Mouse (Mus musculus) erythroblast, embryonic 14.5 days (primary cell): ENCODE data around the gene Gm21977. TPM values are rescaled to one million over a fixed set of nuclear protein-coding genes. Genes with fewer than 3 reads are reported as not detected.
"Not testable (repeated sequence)": the region's sequence is repeated elsewhere in the genome, so short reads cannot be mapped to it uniquely, and the experiment has no call there.

Experiments
- H3K27me3 ChIP-seq: 2 replicates; pipeline ENCODE4 v1.6.1; 2012; ENCODE audit warnings: inconsistent platforms; ENCODE audit not compliant: control insufficient read depth
- H3K36me3 ChIP-seq: 2 replicates; pipeline ENCODE4 v1.6.1; 2012; ENCODE audit warnings: mild to moderate bottlenecking, inconsistent platforms; ENCODE audit not compliant: control insufficient read depth
- H3K4me1 ChIP-seq: 2 replicates; pipeline ENCODE4 v1.6.1; 2012; ENCODE audit warnings: inconsistent platforms; ENCODE audit not compliant: control insufficient read depth
- H3K4me3 ChIP-seq: replicated peaks from 2 replicates; pipeline ENCODE3; 2012; ENCODE audit warnings: moderate library complexity, mild to moderate bottlenecking, inconsistent platforms
- H3K9me3 ChIP-seq: 2 replicates; pipeline ENCODE4 v1.6.1; 2012; ENCODE audit warnings: low read length, inconsistent platforms, mixed read lengths; ENCODE audit not compliant: control insufficient read depth
- polyA plus RNA-seq: library from polyadenylated mRNA; stranded (reverse); fragments of >175 nt; gene quantifications from 2 replicates; pipeline ENCODE4 v1.2.3, GENCODE M21; 2012

The Gm21977 gene
- not detected in 2 replicates for polyA plus RNA-seq

DNA sequence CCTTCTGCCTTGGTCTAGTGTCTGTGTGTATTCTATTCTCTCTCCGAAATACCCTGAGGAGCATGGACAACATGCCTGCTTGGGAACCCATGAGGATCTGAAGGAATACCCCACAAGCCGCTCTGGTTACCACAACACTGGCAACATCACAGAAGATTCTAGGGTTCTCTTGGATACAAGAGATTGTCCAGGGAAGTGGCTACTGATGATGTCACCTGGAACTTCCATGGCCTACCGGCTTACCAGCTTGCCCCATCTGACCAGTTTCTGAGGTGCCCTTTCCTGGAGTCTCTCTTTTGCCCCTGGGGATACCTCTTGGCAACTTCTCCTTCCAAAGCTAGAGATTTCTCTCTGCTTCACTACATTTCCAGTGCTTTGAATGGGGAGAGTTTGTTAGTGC lies at the start of gene Gm21977:
Gm21977 (minus strand) TSS at position 101 of the 400 bp plus-strand sequence.
- not testable (repeated sequence) for H3K36me3 ChIP-seq

More for the DNA sequence above, at the start of gene Gm21977:
- not testable (repeated sequence) for H3K4me1 ChIP-seq, H3K9me3 ChIP-seq, H3K4me3 ChIP-seq, H3K27me3 ChIP-seq

Other genes with a start within 250 kb of the Gm21977 start
- not detected in 2 replicates for gene Gm3633, start 211.6 kb downstream of the Gm21977 start, polyA plus RNA-seq
- gene Gm10378, start 197.5 kb downstream of the Gm21977 start, polyA plus RNA-seq: not detected in 2 replicates
- gene Gm3015, start 84.7 kb downstream of the Gm21977 start, polyA plus RNA-seq: not detected in 2 replicates
- gene Gm10377, start 55.5 kb downstream of the Gm21977 start, polyA plus RNA-seq: not detected in 2 replicates
- not detected in 2 replicates for gene Gm8082, start 140.1 kb upstream of the Gm21977 start, polyA plus RNA-seq
- gene Gm10376, start 162.2 kb upstream of the Gm21977 start, polyA plus RNA-seq: not detected in 2 replicates
- not detected in 2 replicates for gene Gm8094, start 223.2 kb upstream of the Gm21977 start, polyA plus RNA-seq
- gene Gm8104, start 247.1 kb upstream of the Gm21977 start, polyA plus RNA-seq: not detected in 2 replicates